8 mouse cellular contexts compared by ENCODE assay signal in genomic region chr1:34841709-34842388, GRCm38 (mm10). TPM values are rescaled to one million over a fixed set of nuclear protein-coding genes. Genes with fewer than 3 reads are reported as not detected.
DNase-seq lines count a peak whose midpoint lies in the region; ATAC-seq and TF ChIP-seq lines count a peak whose summit lies in the region.

No protein-coding gene starts in this region.

- H3K4me2 ChIP-seq in lung, embryonic 14.5 days: peak overlapping the region; percentile 82
- peak overlapping the region; percentile 81 for H3K4me2 ChIP-seq in embryonic facial prominence, embryonic 13.5 days
- peak overlapping the region; percentile 92 for H3K4me2 ChIP-seq in limb, embryonic 12.5 days

- peak overlapping the region; percentile 97 for H3K27ac ChIP-seq in lung, embryonic 14.5 days (ENCODE audit: low read depth)
- H3K27ac ChIP-seq in embryonic facial prominence, embryonic 13.5 days: peak overlapping the region; percentile 97
- H3K27ac ChIP-seq in limb, embryonic 12.5 days: peak overlapping the region; percentile 97
- H3K27ac ChIP-seq in small intestine, adult 2 months (ENCODE audit: insufficient read depth, low read depth, low read length): peak overlapping the region; percentile 53

- DNase-seq in lung, embryonic 14.5 days: peak; percentile 38
- no peak for DNase-seq in lung, postnatal 14 days
- DNase-seq in spleen, postnatal 10 days (ENCODE audit: low spot score in 2 of 2): no peak
- no peak for DNase-seq in ovary, adult 18-20 months (ENCODE audit: low spot score)
- DNase-seq in lung, postnatal 36 days: no peak

- TF ChIP-seq POLR2A in small intestine, adult 2 months (IDR thresholded peaks at IDR 0.05; ENCODE audit: low read depth, low read length): no peak

- H3K4me3 ChIP-seq in lung, embryonic 14.5 days (ENCODE audit: low read depth, low read length): peak overlapping the region; percentile 78
- H3K4me3 ChIP-seq in embryonic facial prominence, embryonic 13.5 days: peak overlapping the region; percentile 72
- peak overlapping the region; percentile 67 for H3K4me3 ChIP-seq in limb, embryonic 12.5 days (replicated peaks)
- H3K4me3 ChIP-seq in small intestine, adult 2 months (ENCODE audit: low read depth, low read length): peak overlapping the region; percentile 96

- H3K27me3 ChIP-seq in lung, embryonic 14.5 days (ENCODE audit: insufficient read depth, low read length): no peaks in the 10 kb centered on the region
- H3K27me3 ChIP-seq in embryonic facial prominence, embryonic 13.5 days: no peaks in the 10 kb centered on the region
- H3K27me3 ChIP-seq in limb, embryonic 12.5 days: no peaks in the 10 kb centered on the region
- no peaks in the 10 kb centered on the region for H3K27me3 ChIP-seq in small intestine, adult 2 months (ENCODE audit: control insufficient read depth, insufficient read depth, low read length)

- H3K9ac ChIP-seq in lung, embryonic 14.5 days: peak overlapping the region; percentile 91
- peak overlapping the region; percentile 94 for H3K9ac ChIP-seq in embryonic facial prominence, embryonic 13.5 days
- peak overlapping the region; percentile 94 for H3K9ac ChIP-seq in limb, embryonic 12.5 days (replicated peaks)

- WGBS in lung, embryonic 14.5 days: 0% methylated on average over 12 of the region's 12 CpGs
- WGBS in embryonic facial prominence, embryonic 13.5 days: under 1% methylated on average over 12 of the region's 12 CpGs
- WGBS in limb, embryonic 12.5 days: 2% methylated on average over 12 of the region's 12 CpGs
- under 1% methylated on average over 12 of the region's 12 CpGs for WGBS in small intestine, adult 2 months

- H3K4me1 ChIP-seq in lung, embryonic 14.5 days (ENCODE audit: insufficient read depth): peaks cover 17% of the 10 kb centered on the region
- H3K4me1 ChIP-seq in embryonic facial prominence, embryonic 13.5 days: peaks cover 33% of the 10 kb centered on the region
- peaks cover 23% of the 10 kb centered on the region for H3K4me1 ChIP-seq in limb, embryonic 12.5 days (replicated peaks)
- H3K4me1 ChIP-seq in small intestine, adult 2 months (ENCODE audit: control insufficient read depth, insufficient read depth, insufficient read length, low read length): peaks cover 11% of the 10 kb centered on the region; the same call in 1 of the 2 replicates

- TF ChIP-seq CTCF in lung, embryonic 14.5 days (IDR thresholded peaks at IDR 0.05; ENCODE audit: low read depth): no peak
- no peak for TF ChIP-seq CTCF in small intestine, adult 2 months (IDR thresholded peaks at IDR 0.05; ENCODE audit: extremely low read depth, insufficient read length, insufficient replicate concordance, low read depth, low read length)

- H3K36me3 ChIP-seq in lung, embryonic 14.5 days (ENCODE audit: insufficient read depth): no peaks in the 10 kb centered on the region
- no peaks in the 10 kb centered on the region for H3K36me3 ChIP-seq in embryonic facial prominence, embryonic 13.5 days
- peaks cover 9% of the 10 kb centered on the region; the same call in 1 of the 2 replicates for H3K36me3 ChIP-seq in limb, embryonic 12.5 days
- no peaks in the 10 kb centered on the region for H3K36me3 ChIP-seq in small intestine, adult 2 months (ENCODE audit: control insufficient read depth, insufficient read depth, low read length)

- no peak for ATAC-seq in lung, embryonic 14.5 days (ENCODE audit: insufficient read depth)
- ATAC-seq in embryonic facial prominence, embryonic 13.5 days (ENCODE audit: insufficient number of reproducible peaks, insufficient read depth, low FRiP score, low TSS enrichment, low read depth): no peak
- no peak for ATAC-seq in limb, embryonic 12.5 days (ENCODE audit: insufficient number of reproducible peaks, insufficient read depth, low FRiP score, low TSS enrichment, low read depth)

- no peaks in the 10 kb centered on the region for H3K9me3 ChIP-seq in lung, embryonic 14.5 days (ENCODE audit: low read depth, low read length)
- no peaks in the 10 kb centered on the region for H3K9me3 ChIP-seq in embryonic facial prominence, embryonic 13.5 days
- no peaks in the 10 kb centered on the region for H3K9me3 ChIP-seq in limb, embryonic 12.5 days

RNA-seq across cellular contexts. Expression of gene Fam168b, which starts 1.0 kb away (rescaled TPM):
- 76.9 and 86.0 TPM in 2 replicates for polyA plus RNA-seq in lung, embryonic 14.5 days (2014; fragmentation: Nextera tagmentation; extraction: Ambion mirVana)
- 91.8 and 93.8 TPM in 2 replicates for polyA plus RNA-seq in embryonic facial prominence, embryonic 13.5 days (2015; fragmentation: Nextera tagmentation; extraction: Ambion mirVana)
- 133 and 140 TPM in 2 replicates for polyA plus RNA-seq in limb, embryonic 12.5 days (2016; fragmentation: Nextera tagmentation; extraction: Ambion mirVana)
- 183 and 296 TPM in 2 replicates for polyA plus RNA-seq in small intestine, adult 2 months (2012; rRNA removed)

RNA-seq across cellular contexts. Expression of gene Plekhb2, which starts 7.9 kb away (rescaled TPM):
- polyA plus RNA-seq in lung, embryonic 14.5 days (2014; fragmentation: Nextera tagmentation; extraction: Ambion mirVana): 26.8 and 27.9 TPM in 2 replicates
- polyA plus RNA-seq in embryonic facial prominence, embryonic 13.5 days (2015; fragmentation: Nextera tagmentation; extraction: Ambion mirVana): 11.6 and 15.2 TPM in 2 replicates
- 13.5 and 15.4 TPM in 2 replicates for polyA plus RNA-seq in limb, embryonic 12.5 days (2016; fragmentation: Nextera tagmentation; extraction: Ambion mirVana)
- polyA plus RNA-seq in small intestine, adult 2 months (2012; rRNA removed): 120 and 196 TPM in 2 replicates
